Mouse (Mus musculus) liver, embryonic 14.5 days (tissue): ENCODE measurements around the gene Atp13a2.

Source experiments
- CTCF ChIP-seq: IDR thresholded peaks from 2 replicates; pipeline ENCODE4 v1.5.1; 2016; ENCODE audit warnings: antibody characterized with exemption, low read depth, control low read depth
- EP300 ChIP-seq: IDR thresholded peaks from 2 replicates; pipeline ENCODE4 v1.6.1; 2016; ENCODE audit warnings: antibody characterized with exemption, low read depth

DNA sequence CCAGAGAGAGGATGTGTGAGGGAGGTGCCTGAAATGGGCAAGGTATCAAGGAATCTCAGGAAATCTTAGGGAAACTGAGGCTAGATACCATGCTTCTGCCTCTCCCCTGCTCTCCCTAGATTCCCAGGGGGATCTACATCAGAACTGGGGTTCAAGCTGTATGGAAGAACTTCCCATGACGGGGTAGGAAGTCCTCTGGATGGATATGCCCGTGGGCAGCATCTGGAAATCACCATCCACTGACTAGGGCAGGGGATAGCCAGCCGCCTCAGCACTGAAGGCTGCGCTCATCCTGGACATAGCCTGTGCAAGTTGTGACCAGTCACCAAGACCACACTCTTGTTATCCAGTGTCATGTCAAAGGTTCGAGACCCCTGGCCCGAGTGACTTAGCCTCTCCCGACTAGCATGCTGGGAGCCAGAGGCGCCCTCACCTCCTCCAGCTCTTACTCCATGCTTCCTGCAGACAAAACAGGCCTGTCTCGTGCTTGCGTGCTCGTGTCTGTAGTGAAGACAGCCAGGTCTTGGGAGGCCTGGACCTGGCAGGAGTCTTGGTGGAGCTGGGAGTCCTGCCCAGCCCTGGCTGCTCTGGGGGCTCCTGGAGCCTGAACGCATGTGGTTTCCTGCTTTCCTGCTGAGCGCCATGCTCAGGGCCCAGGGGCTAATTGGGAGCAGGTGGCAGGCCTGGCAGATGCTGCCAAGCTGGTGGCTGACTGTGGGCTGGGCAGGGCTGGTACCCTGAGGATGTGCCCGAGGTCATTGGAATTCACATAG, 25.1 kb downstream of the Atp13a2 start:
- no peak for TF ChIP-seq CTCF
- TF ChIP-seq EP300 = no peak
